Mouse (Mus musculus): ENCODE measurements around the gene Mis12. TPM values are rescaled to one million over a fixed set of nuclear protein-coding genes. Genes with fewer than 3 reads are reported as not detected.
A peak's percentile ranks its signal among the peaks of the same experiment; 100 is the strongest.

Gene Mis12
- polyA plus RNA-seq, 1 experiment, result 18.4 TPM

- TF ChIP-seq CEBPB (IDR thresholded peaks at IDR 0.05; ENCODE audit: low read depth) (no peak), MYOG (IDR thresholded peaks at IDR 0.05; ENCODE audit: control insufficient read depth, extremely low read depth, insufficient read length) (no peak), USF1 (IDR thresholded peaks at IDR 0.05; ENCODE audit: low read depth) (no peak), MAX (IDR thresholded peaks at IDR 0.05) (no peak), CTCF (IDR thresholded peaks at IDR 0.05; ENCODE audit: control insufficient read depth, insufficient read depth, insufficient read length) (no peak), FOSL1 (IDR thresholded peaks at IDR 0.05; ENCODE audit: insufficient read depth, low read length, poor library complexity, severe bottlenecking) (no peak), MYOD1 (IDR thresholded peaks at IDR 0.05; ENCODE audit: control insufficient read depth, insufficient read length, low read depth) (no peak)
- H3ac ChIP-seq (ENCODE audit: control insufficient read depth, insufficient read length, low read depth), result no peak overlapping the region
- no peak overlapping the region for H3K4me3 ChIP-seq (ENCODE audit: insufficient read depth, poor library complexity, severe bottlenecking)
- peaks cover 45% of the 10 kb centered on the region for H3K36me3 ChIP-seq (ENCODE audit: control insufficient read depth, insufficient read depth)
- H3K27me3 ChIP-seq (ENCODE audit: control insufficient read depth, insufficient read depth, insufficient read length), result no peaks in the 10 kb centered on the region
- H3K79me3 ChIP-seq (ENCODE audit: low read depth), result peaks cover 19% of the 10 kb centered on the region
- peaks cover 22% of the 10 kb centered on the region for H3K79me2 ChIP-seq (ENCODE audit: control insufficient read depth, insufficient read depth)
Observed at GRCm38 (mm10) chr11:71007026-71007425, 12.4 kb upstream of the Mis12 start.

GRCm38 (mm10) chr11:71007831-71008230 lies 11.6 kb upstream of the Mis12 start:
- Histone ChIP-seq H3K79me3 (ENCODE audit: low read depth) (peaks cover 11% of the 10 kb centered on the region), H3K27me3 (ENCODE audit: control insufficient read depth, insufficient read depth, insufficient read length) (no peaks in the 10 kb centered on the region), H3K4me3 (ENCODE audit: insufficient read depth, poor library complexity, severe bottlenecking) (no peak overlapping the region), H3K79me2 (ENCODE audit: control insufficient read depth, insufficient read depth) (peaks cover 14% of the 10 kb centered on the region), H3ac (ENCODE audit: control insufficient read depth, insufficient read length, low read depth) (no peak overlapping the region), H3K36me3 (ENCODE audit: control insufficient read depth, insufficient read depth) (peaks cover 49% of the 10 kb centered on the region)
- no peak for TF ChIP-seq CTCF (IDR thresholded peaks at IDR 0.05; ENCODE audit: control insufficient read depth, insufficient read depth, insufficient read length)

- peaks cover 6% of the 10 kb centered on the region for H3K79me3 ChIP-seq (ENCODE audit: low read depth)
- TF ChIP-seq FOSL1 (IDR thresholded peaks at IDR 0.05; ENCODE audit: insufficient read depth, low read length, poor library complexity, severe bottlenecking) (no peak), CEBPB (IDR thresholded peaks at IDR 0.05; ENCODE audit: low read depth) (no peak), MAX (IDR thresholded peaks at IDR 0.05) (no peak)
- H3K36me3 ChIP-seq (ENCODE audit: control insufficient read depth, insufficient read depth), result peaks cover 53% of the 10 kb centered on the region
- H3K4me3 ChIP-seq (ENCODE audit: insufficient read depth, poor library complexity, severe bottlenecking), result no peak overlapping the region
- no peaks in the 10 kb centered on the region for H3K27me3 ChIP-seq (ENCODE audit: control insufficient read depth, insufficient read depth, insufficient read length)
- no peak overlapping the region for H3ac ChIP-seq (ENCODE audit: control insufficient read depth, insufficient read length, low read depth)
- H3K79me2 ChIP-seq (ENCODE audit: control insufficient read depth, insufficient read depth), result peaks cover 9% of the 10 kb centered on the region
Observed at GRCm38 (mm10) chr11:71008321-71008720, 11.1 kb upstream of the Mis12 start.

GRCm38 (mm10) chr11:71012743-71013142 lies 6.7 kb upstream of the Mis12 start:
- TF ChIP-seq FOSL1 (IDR thresholded peaks at IDR 0.05; ENCODE audit: insufficient read depth, low read length, poor library complexity, severe bottlenecking) (no peak), USF1 (IDR thresholded peaks at IDR 0.05; ENCODE audit: low read depth) (no peak), CTCF (IDR thresholded peaks at IDR 0.05; ENCODE audit: control insufficient read depth, insufficient read depth, insufficient read length) (no peak), MYOD1 (IDR thresholded peaks at IDR 0.05; ENCODE audit: control insufficient read depth, insufficient read length, low read depth) (no peak), MAX (IDR thresholded peaks at IDR 0.05) (no peak), CEBPB (IDR thresholded peaks at IDR 0.05; ENCODE audit: low read depth) (no peak)
- no peak overlapping the region for H3ac ChIP-seq (ENCODE audit: control insufficient read depth, insufficient read length, low read depth)
- H3K79me2 ChIP-seq (ENCODE audit: control insufficient read depth, insufficient read depth), result peaks cover 38% of the 10 kb centered on the region
- H3K4me3 ChIP-seq (ENCODE audit: insufficient read depth, poor library complexity, severe bottlenecking), result no peak overlapping the region
- H3K36me3 ChIP-seq (ENCODE audit: control insufficient read depth, insufficient read depth), result peaks cover 67% of the 10 kb centered on the region
- peaks cover 22% of the 10 kb centered on the region for H3K79me3 ChIP-seq (ENCODE audit: low read depth)
- no peaks in the 10 kb centered on the region for H3K27me3 ChIP-seq (ENCODE audit: control insufficient read depth, insufficient read depth, insufficient read length)

GRCm38 (mm10) chr11:71017051-71017450 lies 2.4 kb upstream of the Mis12 start:
- peaks cover 77% of the 10 kb centered on the region for H3K79me2 ChIP-seq (ENCODE audit: control insufficient read depth, insufficient read depth)
- H3ac ChIP-seq (ENCODE audit: control insufficient read depth, insufficient read length, low read depth), result no peak overlapping the region
- no peaks in the 10 kb centered on the region for H3K27me3 ChIP-seq (ENCODE audit: control insufficient read depth, insufficient read depth, insufficient read length)
- H3K4me3 ChIP-seq (ENCODE audit: insufficient read depth, poor library complexity, severe bottlenecking), result no peak overlapping the region
- TF ChIP-seq USF1 (IDR thresholded peaks at IDR 0.05; ENCODE audit: low read depth) (no peak), MAX (IDR thresholded peaks at IDR 0.05) (no peak), CTCF (IDR thresholded peaks at IDR 0.05; ENCODE audit: control insufficient read depth, insufficient read depth, insufficient read length) (no peak), FOSL1 (IDR thresholded peaks at IDR 0.05; ENCODE audit: insufficient read depth, low read length, poor library complexity, severe bottlenecking) (no peak), CEBPB (IDR thresholded peaks at IDR 0.05; ENCODE audit: low read depth) (no peak), MYOD1 (IDR thresholded peaks at IDR 0.05; ENCODE audit: control insufficient read depth, insufficient read length, low read depth) (no peak), MYOG (IDR thresholded peaks at IDR 0.05; ENCODE audit: control insufficient read depth, extremely low read depth, insufficient read length) (no peak)
- peaks cover 56% of the 10 kb centered on the region for H3K79me3 ChIP-seq (ENCODE audit: low read depth)
- H3K36me3 ChIP-seq (ENCODE audit: control insufficient read depth, insufficient read depth), result peaks cover 46% of the 10 kb centered on the region

GRCm38 (mm10) chr11:71018416-71019200 lies 803 bp upstream of the Mis12 start:
- H3ac ChIP-seq (ENCODE audit: control insufficient read depth, insufficient read length, low read depth), result peak overlapping the region; percentile 94
- no peak for TF ChIP-seq MYOD1 (IDR thresholded peaks at IDR 0.05; ENCODE audit: control insufficient read depth, insufficient read length, low read depth)
- TF ChIP-seq MAX (IDR thresholded peaks at IDR 0.05), result no peak
- TF ChIP-seq FOSL1 (IDR thresholded peaks at IDR 0.05; ENCODE audit: insufficient read depth, low read length, poor library complexity, severe bottlenecking), result no peak
- TF ChIP-seq CTCF (IDR thresholded peaks at IDR 0.05; ENCODE audit: control insufficient read depth, insufficient read depth, insufficient read length), result no peak
- TF ChIP-seq USF1 (IDR thresholded peaks at IDR 0.05; ENCODE audit: low read depth), result peak; percentile 87
- TF ChIP-seq MYOG (IDR thresholded peaks at IDR 0.05; ENCODE audit: control insufficient read depth, extremely low read depth, insufficient read length), result no peak
- TF ChIP-seq CEBPB (IDR thresholded peaks at IDR 0.05; ENCODE audit: low read depth), result peak; percentile 60
- H3K27me3 ChIP-seq (ENCODE audit: control insufficient read depth, insufficient read depth, insufficient read length), result no peaks in the 10 kb centered on the region
- H3K4me3 ChIP-seq (ENCODE audit: insufficient read depth, poor library complexity, severe bottlenecking), result peak overlapping the region; percentile 72
- H3K36me3 ChIP-seq (ENCODE audit: control insufficient read depth, insufficient read depth), result peaks cover 45% of the 10 kb centered on the region
- peaks cover 92% of the 10 kb centered on the region for H3K79me2 ChIP-seq (ENCODE audit: control insufficient read depth, insufficient read depth)
- peaks cover 72% of the 10 kb centered on the region for H3K79me3 ChIP-seq (ENCODE audit: low read depth)

Measured in C2C12 (cell line).